Mouse (Mus musculus): ENCODE results near the gene Pde10a. TPM values are rescaled to one million over a fixed set of nuclear protein-coding genes. Genes with fewer than 3 reads are reported as not detected.

The Pde10a gene
- total RNA-seq, 2 experiments from 2014 or later = 67.6 to 71.6 TPM

- H3K27ac ChIP-seq = peak overlapping the region; percentile 63
- H3K4me3 ChIP-seq = no peak overlapping the region
- DNase-seq (ENCODE audit: low spot score in 2 of 2) = peak; percentile 48 to 75
- no peak for TF ChIP-seq CTCF (conservative IDR thresholded peaks at IDR 0.05)
Observed at GRCm38 (mm10) chr17:8562101-8562885, 37.1 kb downstream of the Pde10a start.

GRCm38 (mm10) chr17:8562886-8563280 lies 37.7 kb downstream of the Pde10a start:
- TF ChIP-seq CTCF (conservative IDR thresholded peaks at IDR 0.05) = no peak
- peak overlapping the region; percentile 63 for H3K27ac ChIP-seq
- H3K4me3 ChIP-seq = no peak overlapping the region
- DNase-seq (ENCODE audit: low spot score in 2 of 2) = no peak

DNA sequence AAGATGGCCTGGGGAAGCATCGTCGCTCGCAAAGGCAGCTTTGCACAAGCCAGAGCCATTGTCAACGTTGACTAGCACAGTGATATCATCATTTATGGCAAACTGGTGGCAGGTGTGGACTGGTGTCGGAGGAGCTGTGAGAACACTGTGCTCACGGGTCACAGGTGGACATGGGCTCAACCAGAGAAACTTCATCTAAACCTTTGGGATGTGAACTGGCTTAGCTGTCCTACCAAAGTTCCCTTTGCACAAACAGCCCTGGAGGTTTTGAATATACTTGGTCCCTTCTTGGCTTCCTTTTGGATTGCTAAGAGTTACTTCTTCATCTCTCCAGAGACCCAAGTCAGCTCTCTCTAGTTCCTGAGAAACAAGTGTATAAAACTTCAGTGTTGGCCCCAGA lies 41.7 kb downstream of the Pde10a start, which contains the start of gene Gm17087:
Gene Gm17087 (minus strand): TSS at position 101 of the 400 bp plus-strand sequence.
- no peak within 1 kb of the TSS for H3K27ac ChIP-seq
- H3K4me3 ChIP-seq = no peak within 1 kb of the TSS
- DNase-seq (ENCODE audit: low spot score in 2 of 2) = no peak
- TF ChIP-seq CTCF (conservative IDR thresholded peaks at IDR 0.05) = no peak

DNA sequence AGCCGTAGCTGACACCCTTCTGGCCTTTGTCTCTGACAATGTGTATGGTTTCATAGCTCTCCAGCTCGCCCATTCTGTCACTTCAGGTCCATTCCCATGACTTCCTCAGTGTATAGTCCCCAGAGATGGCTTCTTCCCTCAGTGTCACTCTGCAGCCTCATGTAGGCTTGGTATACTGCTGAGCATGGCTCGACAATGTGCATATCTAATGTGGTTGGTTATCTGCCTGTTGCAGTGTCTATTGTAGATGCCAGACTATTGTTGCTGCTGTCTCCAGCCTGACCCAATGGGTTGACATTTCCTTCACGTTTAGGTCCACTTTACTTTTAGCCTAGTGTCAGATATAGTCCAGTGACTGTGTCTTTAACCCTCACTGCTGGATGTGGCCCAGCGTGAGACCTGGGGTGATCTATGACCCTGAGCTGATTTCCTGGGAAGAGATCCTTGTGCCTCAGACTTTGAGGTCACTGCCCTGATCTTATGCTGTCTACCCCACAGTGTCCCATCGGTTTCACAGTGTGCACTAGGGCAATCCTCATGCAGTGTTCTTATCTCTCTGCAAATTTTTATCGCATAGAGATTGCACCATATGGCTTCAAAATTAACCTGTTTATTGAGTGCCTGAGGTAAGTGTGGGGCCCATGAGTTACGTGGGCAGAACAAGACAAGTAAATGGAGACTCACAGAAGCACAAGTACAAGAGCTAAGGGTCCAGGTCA lies 48.5 kb downstream of the Pde10a start:
- no peak for TF ChIP-seq CTCF (conservative IDR thresholded peaks at IDR 0.05)
- H3K4me3 ChIP-seq = no peak overlapping the region

GRCm38 (mm10) chr17:8580360-8580759 lies 55.2 kb downstream of the Pde10a start:
- peak; percentile 83 for TF ChIP-seq CTCF (conservative IDR thresholded peaks at IDR 0.05)
- Histone ChIP-seq H3K27ac (peak overlapping the region; percentile 81), H3K4me3 (no peak overlapping the region)
- peak in 1 of 2 experiments; percentile 39 for DNase-seq (ENCODE audit: low spot score in 2 of 2)

More for the DNA sequence above, 48.5 kb downstream of the Pde10a start:
- no peak overlapping the region for H3K27ac ChIP-seq
- no peak for DNase-seq (ENCODE audit: low spot score in 2 of 2)

- Histone ChIP-seq H3K27ac (peak overlapping the region; percentile 81), H3K4me3 (no peak overlapping the region)
- TF ChIP-seq CTCF (conservative IDR thresholded peaks at IDR 0.05) = no peak
- peak in 1 of 2 experiments; percentile 59 for DNase-seq (ENCODE audit: low spot score in 2 of 2)
Observed at GRCm38 (mm10) chr17:8581579-8581978, 56.4 kb downstream of the Pde10a start.

GRCm38 (mm10) chr17:8592427-8593277 lies 67.5 kb downstream of the Pde10a start:
- Histone ChIP-seq H3K4me3 (peak overlapping the region; percentile 39; the same call in 1 of the 2 replicates), H3K27ac (peak overlapping the region; percentile 73; the same call in 1 of the 2 replicates)
- peak; percentile 77 to 88 for DNase-seq (ENCODE audit: low spot score in 2 of 2)
- peak; percentile 93 for TF ChIP-seq CTCF (conservative IDR thresholded peaks at IDR 0.05)

DNA sequence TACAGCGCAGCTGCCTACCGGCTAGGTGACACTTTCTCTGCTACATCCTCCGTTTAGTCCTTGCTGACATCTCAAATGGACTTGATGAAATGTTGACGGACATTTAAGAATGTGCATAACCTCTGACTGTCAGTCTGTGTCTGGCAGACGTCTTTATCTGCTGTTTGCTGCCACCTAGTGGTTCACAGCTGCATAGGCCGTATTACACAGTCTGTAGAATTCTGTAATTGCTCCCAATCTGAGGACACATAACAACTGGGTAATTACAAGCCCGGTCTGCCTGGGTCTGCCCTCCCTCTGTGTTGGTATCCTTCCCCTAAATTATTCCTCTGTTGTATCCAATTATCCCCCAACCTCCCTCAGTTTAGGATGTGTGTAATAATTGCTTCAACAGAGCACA lies 72.6 kb downstream of the Pde10a start:
- Histone ChIP-seq H3K4me3 (no peak overlapping the region), H3K27ac (no peak overlapping the region)
- peak; percentile 99 for TF ChIP-seq CTCF (conservative IDR thresholded peaks at IDR 0.05)
- peak; percentile 67 to 74 for DNase-seq (ENCODE audit: low spot score in 2 of 2)

- no peak for DNase-seq (ENCODE audit: low spot score in 2 of 2)
- TF ChIP-seq CTCF (conservative IDR thresholded peaks at IDR 0.05) = no peak
- no peak overlapping the region for H3K4me3 ChIP-seq
- no peak overlapping the region for H3K27ac ChIP-seq
Observed at GRCm38 (mm10) chr17:8602976-8603375, 77.8 kb downstream of the Pde10a start.

- no peak for DNase-seq (ENCODE audit: low spot score in 2 of 2)
- Histone ChIP-seq H3K4me3 (no peak overlapping the region), H3K27ac (no peak overlapping the region)
- no peak for TF ChIP-seq CTCF (conservative IDR thresholded peaks at IDR 0.05)
Observed at GRCm38 (mm10) chr17:8605921-8606320, 80.7 kb downstream of the Pde10a start.

GRCm38 (mm10) chr17:8606695-8607094 lies 81.5 kb downstream of the Pde10a start:
- no peak overlapping the region for H3K4me3 ChIP-seq
- DNase-seq (ENCODE audit: low spot score in 2 of 2) = no peak
- H3K27ac ChIP-seq = no peak overlapping the region
- no peak for TF ChIP-seq CTCF (conservative IDR thresholded peaks at IDR 0.05)

- no peak for TF ChIP-seq CTCF (conservative IDR thresholded peaks at IDR 0.05)
- no peak for DNase-seq (ENCODE audit: low spot score in 2 of 2)
- no peak overlapping the region for H3K27ac ChIP-seq
- no peak overlapping the region for H3K4me3 ChIP-seq
Observed at GRCm38 (mm10) chr17:8611916-8612315, 86.7 kb downstream of the Pde10a start.
